Mouse (Mus musculus): ENCODE results near the gene Krt81.

- TF ChIP-seq EP300 (IDR thresholded peaks at IDR 0.05) (no peak), CTCF (IDR thresholded peaks at IDR 0.05) (no peak)
Observed at GRCm38 (mm10) chr15:101493713-101494112, 30.2 kb upstream of the Krt81 start.

Data from lung, postnatal 0 days (tissue).